Mouse (Mus musculus) retina, embryonic 14.5 days (tissue): Measurements from ENCODE around the gene Marcks.
A peak's percentile ranks its signal among the peaks of the same experiment; 100 is the strongest.
"Not testable (repeated sequence)": the region's sequence is repeated elsewhere in the genome, so short reads cannot be mapped to it uniquely, and the experiment has no call there.

Experiments used
- DNase-seq: peaks from one replicate; pipeline ENCODE4 v3.0.0-alpha.2; 2015; ENCODE audit warnings: low spot score

Gene Marcks

DNA sequence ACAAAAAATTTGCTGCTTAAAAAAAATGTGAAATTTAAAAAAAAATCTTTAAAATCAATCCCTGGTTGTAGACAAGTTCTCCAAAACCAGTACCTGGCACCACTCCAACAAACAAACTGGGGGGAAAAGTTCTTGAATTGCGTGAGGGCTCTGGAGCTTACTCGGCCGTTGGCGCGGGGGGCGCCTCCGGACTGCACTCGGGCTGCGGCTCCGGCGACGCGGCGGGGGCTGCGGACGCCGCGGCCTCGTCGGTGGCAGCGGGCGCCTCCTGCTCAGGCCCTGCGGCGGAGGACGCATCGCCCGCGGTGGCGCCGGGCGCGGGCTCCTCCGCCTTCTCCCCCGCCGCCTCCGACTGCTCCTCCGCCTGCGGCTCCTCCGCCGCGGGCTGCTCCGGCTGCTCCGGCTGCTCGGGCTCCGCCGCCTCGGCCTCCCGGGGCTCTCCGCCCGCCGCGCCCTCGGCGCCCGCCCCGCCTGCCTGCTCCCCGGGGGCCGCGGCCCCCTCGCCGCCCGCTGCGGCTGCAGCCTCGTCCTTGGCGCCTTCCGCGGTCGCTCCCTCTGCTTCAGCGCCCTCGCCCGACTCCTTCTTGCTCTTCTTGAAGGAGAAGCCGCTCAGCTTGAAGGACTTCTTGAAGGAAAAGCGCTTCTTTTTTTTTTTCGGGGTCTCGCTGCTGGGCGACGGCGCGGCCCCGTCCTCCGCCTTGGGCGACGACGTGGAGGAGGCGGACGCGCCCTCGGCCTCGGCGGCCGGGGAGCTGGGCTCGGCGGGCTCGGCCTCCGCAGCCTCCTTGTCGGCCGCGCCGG is 2.6 kb downstream of the Marcks start:
- peak; percentile 54 for DNase-seq

DNA sequence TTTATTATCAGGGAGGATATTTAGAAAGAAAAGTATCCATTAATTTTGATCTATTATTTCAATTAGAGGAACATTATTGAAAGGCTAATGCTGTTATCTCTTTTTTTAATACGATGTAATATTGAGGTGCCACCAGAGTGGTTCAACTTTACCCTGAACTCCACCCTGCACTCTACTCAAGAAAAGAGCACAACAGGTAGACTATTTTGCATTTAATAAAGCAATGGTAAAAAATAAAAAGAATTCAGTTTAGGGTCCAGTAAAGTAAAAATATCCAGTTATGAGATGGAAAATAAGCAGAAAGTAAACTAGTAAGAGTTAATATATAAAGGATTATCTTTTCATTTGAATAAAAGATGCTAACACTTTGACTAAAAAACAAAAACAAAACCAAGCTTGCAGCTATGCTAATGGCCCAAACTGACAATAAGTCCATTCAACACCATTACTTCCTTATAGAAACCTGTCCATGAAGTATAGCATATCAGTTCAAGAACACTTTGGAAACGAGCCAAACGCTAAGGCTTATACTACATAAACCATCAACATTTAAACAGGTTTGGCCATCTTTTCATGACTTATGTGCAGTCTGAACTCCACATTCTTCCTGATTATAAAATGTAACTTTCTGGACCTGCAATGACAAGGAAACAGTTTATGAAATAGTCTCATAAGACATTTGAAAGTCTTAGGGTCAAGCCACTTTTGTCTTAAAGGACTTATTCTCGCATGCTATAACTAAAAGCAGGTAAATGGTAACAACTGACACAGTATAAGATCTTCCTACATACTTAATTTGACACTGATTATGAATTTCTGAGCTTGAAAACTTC is 4.6 kb downstream of the Marcks start:
- no peak for DNase-seq

DNA sequence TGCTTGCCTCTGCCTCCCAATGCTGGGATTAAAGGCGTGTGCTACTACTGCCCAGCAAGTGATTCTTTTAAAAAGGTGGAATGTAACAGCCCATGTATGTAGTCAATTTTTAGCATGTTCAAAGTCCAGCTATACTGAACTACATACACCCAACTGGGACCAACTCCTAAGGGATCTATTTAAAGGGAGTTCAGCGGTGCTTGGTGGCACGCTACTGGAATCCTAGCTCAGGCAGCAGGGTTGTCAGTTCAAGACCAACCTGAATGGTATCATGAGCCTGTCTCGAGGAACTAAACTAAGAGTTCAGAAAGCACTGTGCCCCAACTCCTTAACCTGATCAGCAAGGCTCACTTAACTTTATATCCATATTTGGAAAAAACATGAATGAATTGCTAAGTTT is 6.0 kb downstream of the Marcks start:
- no peak for DNase-seq

DNA sequence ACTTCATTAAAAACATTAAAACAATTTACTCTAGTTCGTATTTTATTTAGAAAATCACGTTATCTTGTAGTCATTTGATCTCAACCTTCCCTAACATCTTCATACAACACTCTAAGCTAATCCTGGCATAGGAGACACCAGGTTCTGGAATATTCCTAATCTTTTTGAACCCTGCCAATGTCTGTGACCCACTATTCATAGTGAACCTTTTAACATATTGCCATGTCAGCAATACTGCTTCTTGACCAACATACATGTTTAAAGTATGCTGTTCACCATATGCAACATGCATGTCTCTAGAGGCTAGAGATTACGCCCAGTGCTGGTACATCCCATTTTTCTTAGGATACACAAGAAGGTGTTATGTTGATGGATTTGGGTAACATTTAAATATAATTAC is 9.1 kb downstream of the Marcks start:
- DNase-seq = no peak

DNA sequence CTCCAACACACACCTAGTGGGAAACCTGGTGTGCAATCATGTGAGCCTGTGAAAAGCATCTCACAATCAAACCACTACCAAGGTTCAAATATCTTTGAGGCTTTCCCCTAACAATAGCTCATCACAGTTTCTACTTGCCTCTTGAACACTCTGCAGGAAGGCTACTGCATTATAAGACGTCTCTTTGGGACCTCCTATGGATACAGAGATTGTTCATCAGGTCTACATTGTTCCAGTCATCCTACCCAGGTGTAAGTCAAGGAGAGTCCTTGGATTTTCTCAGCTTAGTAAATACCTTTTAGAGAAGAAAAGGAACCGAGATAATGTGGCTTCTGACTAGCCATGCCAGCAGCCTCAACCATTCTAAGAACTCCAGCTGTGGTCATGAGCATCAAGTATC is 23.4 kb downstream of the Marcks start:
- no peak for DNase-seq

DNA sequence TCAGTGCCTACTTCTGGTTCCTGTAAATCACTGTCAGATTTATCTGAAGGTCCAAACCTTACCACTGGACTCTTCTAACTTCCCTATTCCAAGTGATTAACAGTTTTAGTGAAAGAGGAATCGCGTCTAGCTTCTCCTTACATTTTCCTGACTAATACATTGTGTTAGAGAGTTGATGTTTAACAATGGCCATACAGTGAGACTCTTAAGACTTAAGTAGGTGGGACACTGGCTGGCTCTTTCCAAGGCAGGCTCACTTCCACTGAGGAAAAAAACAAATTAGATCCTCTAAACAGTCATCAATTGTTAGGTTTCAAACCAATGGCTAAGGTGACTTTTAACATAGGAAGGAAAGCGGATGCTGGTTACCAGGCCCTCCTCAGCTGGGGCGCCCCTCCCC is 25.9 kb downstream of the Marcks start:
- DNase-seq = no peak

DNA sequence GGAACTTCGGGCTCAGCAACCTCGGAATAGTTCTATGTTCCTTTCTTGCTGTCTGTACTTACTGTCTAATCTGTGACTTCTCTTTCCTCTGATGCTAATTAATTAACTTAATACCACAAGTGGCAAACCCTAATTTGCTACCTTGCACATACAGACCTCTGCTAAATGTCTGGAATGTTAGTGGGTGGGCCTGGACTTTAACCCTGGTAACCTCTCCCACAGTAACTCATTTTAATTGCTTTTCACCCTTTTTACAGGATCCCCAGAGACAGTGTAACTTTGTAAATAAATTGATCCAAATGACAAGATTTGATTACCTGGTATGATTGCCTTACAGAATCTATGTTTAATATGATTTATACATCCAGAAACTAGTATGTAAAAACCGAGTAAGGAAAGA is 26.4 kb downstream of the Marcks start:
- DNase-seq = no peak

DNA sequence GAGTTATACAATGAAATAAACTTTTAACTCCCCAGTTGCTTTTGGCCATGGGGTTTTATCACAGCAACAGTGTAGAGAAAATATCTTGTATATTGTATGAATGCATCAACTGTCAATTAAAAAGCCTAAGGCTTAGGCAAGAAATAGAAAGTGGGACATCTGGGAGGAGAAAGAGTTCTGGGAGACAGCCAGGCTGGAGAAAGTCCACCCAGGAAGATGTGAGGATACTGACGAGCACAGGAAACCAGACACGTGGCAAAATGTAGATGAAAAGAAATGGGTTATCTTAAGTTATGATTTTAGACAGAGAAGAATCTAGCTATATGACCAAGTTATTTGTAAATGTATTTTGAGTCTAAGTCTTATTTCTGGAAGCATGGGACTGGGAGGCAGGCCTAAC is 27.3 kb downstream of the Marcks start:
- no peak for DNase-seq

DNA sequence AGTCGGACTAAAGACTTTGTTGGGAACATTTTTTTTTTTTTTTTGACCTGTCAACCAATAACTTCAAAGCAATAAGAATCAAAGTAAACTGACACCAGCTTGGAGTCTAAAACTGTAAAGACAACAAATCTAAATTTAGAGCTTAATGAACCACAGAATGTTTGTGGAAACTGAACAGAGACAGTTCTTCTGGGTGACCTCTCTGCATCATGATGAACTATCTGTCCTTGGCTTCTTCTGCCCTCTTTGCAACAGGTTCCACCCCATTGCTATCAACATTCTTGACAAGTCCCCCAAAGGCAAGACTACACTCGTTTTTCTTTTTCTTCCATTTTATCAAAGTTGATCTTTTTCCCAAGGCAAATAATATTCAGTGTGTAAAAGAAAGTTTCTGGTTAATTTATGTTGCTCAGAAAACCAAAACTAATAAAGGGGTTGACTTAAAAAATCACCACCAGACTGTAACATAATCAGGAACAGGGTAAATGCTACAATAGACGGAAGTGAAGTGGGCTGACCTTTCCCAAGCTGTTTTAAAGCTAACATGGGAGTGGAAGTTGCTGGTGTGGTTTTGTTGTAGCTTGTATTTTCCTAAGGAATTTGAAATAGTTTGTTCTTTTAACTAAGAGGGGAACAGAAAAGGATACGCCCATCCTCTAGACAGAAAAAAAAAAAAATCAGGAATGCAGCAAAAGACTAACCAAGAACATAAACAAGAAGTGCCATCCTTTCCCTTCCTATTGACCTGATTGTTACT is 31.7 kb downstream of the Marcks start:
- DNase-seq = no peak

DNA sequence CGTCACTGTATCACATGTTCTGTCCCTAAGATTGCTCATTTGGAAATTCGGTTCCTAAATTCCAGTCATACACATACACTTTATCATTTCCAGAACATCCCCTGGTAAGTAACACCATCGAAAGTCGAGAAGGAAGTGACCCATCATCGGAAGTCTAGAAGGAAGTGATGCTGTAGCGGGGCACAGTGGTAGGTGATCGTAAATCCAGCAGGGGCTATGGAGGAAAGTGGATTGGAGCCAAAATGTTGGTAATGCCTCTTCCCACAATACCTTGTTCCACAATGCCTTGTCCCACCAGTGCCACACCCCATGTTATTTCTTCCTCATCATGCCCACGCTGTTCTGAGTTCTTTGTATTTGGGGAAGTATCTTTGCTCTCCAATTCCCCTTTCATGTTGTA is 32.4 kb downstream of the Marcks start:
- DNase-seq = no peak

DNA sequence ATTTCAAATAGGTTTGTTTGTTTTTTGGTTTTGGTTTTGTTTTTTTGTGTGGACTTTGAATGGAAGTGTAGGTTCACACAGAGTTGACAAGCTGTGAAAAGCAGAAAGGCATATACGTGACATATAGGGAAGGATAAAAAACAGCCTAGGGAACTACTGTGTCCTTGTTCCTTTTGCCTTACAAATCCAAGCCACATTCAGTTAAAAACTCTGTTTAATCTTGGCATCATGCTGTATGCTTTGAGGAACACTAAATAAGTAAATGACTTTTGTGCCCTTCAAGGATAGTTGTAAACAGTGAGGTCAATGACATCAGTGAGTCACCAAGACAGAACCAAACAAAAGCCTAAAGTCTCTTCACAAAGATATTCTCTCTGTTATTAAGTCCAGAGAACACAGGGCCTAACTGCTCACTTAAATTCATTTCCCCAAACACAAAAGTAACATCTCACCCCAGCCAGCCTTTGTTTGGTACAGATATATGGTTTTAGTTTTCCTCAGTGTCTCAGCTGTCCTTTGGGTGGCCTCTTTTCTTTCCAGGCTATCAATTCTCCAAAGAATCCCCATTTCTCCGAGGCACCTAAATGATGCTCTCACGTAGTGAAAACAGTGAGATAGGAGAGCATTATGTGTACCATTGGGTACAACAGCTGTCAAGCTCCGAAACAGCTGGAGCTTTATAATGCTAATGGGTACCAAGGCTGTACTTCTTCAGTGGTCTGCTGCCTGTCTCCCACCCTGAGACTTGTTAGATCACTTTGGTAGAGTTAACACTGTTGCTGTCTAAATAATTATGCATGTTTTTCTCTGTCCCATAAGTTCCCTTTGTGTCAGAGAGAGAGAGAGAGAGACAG is 36.3 kb downstream of the Marcks start:
- DNase-seq = no peak

DNA sequence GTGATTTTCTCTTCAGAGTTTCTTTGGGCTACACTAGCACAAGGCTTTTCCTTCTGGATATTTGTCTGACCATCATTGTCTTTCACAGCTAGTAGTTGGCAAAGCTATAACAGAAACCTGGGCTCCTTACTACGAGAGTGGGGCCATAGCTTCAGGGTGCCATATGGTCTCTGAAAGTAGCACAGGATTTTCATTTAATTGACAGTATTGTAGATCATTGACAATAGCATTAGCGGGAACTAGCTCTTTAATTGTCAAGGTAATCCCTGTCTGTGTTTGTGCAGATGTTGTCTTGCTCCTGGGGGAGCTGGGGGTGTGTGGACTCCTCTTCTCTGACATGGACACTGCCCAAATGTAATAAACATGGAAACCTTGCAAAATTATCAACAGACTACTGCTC is 37.0 kb downstream of the Marcks start:
- DNase-seq = peak; percentile 28

DNA sequence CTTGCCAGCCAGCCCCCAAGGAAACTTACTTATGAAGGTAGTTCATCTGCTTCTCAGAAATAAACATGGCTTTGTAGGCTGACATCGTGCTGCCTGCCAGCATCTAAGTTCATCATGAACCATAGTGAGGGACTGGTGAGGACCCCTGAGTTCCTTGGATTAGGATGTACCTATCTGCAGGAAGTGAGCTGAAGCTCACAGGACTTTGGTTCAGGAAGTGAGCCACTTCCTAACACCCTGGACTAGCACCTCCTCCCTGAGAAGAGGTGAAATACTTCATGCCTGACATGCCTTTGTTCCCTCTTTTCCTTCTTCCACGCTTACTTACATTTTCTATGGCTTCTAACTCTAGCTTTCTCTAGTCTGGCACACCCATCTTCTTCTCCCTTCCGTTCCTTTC is 42.2 kb downstream of the Marcks start:
- DNase-seq = no peak

DNA sequence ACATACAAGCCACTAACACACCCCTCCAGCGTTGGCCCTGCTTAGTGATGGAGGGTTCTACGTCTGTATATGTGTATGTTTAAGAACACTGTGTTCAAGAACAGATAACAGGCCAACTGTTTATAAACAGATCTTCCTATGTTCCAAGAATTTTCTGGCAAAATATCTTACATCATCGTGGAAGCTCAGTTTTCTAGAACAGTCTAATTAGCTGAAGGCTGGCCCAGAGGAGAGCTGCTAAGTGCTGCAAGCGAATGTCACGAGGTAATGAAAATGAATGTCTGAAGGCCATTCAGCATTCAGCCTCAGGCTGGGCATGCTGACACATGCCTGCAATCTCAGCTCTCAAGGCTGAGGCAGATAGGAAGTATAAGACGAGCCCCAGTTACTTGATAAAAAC is 42.9 kb downstream of the Marcks start:
- DNase-seq = no peak

DNA sequence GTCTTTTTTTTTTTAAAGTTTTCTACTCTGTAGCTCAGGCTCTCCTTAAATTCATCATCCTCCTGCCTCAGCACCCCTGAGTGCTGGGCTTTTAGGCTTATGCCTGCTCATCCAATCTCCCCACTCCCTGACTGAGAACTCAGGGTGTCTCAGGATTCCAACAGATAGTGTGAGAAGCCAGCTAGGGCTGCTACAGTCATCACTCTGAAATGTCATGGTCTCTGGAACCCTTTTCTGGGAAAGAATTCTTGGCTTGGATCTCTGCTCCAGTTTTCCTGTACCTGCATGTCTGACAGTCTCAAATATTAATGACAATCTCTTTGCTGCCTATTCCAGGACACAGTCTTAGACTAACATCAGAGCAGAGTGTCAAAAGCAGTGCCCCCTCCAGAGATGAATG is 45.4 kb downstream of the Marcks start:
- DNase-seq = no peak

DNA sequence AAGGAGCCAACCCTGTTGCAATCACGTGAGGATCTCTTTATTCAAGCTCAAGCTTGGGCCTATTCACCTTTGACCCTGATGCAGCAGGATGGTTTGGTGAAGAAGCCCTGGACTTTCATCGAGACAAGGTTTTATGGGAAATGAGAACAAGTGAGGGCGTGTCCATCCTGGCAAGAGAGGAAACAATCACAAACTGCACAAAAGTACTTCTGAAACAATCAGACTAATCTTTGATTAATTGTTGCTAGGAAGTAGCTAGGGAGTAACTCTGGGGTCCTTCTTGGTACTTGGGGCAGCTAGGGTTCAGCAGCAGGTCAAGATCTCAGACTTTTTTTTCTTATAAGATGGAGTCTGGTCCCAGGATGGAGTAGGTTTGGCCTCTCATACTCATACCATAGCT is 48.3 kb downstream of the Marcks start:
- DNase-seq = no peak

DNA sequence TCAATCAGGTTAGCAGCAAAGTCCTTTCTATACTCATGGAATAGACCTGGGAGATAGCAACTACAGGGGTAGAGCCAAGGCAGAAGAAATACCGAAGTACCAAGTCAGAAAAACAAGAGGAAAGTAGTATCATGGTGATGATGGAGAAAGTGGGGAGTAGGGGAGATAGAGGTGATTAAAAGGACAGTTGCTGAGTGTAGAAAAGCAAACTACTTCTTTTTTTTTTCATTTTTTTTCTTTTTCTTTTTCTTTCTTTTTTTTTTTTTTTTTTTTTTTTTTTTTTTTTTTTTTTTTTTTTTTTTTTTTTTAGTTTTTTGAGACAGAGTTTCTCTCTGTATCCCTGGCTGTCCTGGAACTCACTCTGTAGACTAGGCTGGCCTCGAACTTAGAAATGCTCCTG is 54.6 kb downstream of the Marcks start:
- DNase-seq = not testable (repeated sequence)
